Mouse (Mus musculus): ENCODE measurements around the gene Tmem88.
"Not testable (repeated sequence)": the region's sequence is repeated elsewhere in the genome, so short reads cannot be mapped to it uniquely, and the experiment has no call there.

- not testable (repeated sequence) for TF ChIP-seq CTCF, EP300 (IDR thresholded peaks at IDR 0.05)
Measured at GRCm38 (mm10) chr11:69395235-69395633, 2.8 kb downstream of the Tmem88 start, which contains the start of the genes Naa38 and Cyb5d1.
